Mouse (Mus musculus): ENCODE data around the gene Reck.

The Reck gene

GRCm38 (mm10) chr4:43875160-43875918 is at the start of gene Reck:
Reck (plus strand) TSS chr4:43875530.
- in situ Hi-C loops (cut with MboI, MseI): no loop called here

DNA sequence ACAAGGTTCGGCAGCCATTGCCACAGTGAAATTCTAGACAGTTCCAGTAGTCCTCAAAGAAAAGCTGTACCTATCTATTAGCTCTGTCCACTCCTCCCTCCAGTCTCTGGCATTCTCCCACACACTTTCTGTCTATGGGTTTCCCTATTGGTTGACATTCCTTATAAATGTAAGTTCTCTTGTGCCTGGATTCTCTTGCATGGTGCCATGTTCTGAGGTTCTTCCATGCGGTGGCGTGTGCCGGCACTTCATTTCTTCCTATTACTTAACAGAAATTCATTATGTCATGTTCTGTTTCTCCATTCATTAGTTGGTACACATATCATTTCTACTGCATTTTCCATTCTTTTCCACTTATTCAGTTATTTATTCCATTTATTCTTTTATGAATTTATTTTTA is 46.5 kb upstream of the Reck start:
- in situ Hi-C loops (cut with MboI, MseI): no loop called here

DNA sequence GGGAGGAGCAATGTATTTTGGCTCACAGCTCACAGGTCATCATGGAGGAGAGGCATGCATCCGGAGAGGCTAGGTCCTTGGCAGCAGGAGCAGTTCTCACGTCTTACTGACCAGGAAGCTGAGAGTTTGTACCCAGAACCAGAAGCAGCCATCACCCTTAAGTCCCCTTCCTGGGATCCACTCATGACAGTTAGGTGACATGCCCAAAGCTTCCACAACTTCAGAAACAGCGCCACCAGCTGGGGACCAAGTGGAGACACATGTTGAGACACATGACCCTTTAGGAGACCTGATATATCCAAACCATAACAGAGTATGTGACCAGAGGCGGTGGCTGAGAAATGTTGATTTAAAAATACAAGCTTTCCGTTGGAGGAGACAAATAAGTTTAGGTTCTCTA is 43.3 kb upstream of the Reck start:
- in situ Hi-C loops (cut with MboI, MseI): no loop called here

GRCm38 (mm10) chr4:43833752-43834151 is 41.6 kb upstream of the Reck start:
- in situ Hi-C loops (cut with MboI, MseI): no loop called here

GRCm38 (mm10) chr4:43834749-43835148 is 40.6 kb upstream of the Reck start:
- in situ Hi-C loops (cut with MboI, MseI): no loop called here

DNA sequence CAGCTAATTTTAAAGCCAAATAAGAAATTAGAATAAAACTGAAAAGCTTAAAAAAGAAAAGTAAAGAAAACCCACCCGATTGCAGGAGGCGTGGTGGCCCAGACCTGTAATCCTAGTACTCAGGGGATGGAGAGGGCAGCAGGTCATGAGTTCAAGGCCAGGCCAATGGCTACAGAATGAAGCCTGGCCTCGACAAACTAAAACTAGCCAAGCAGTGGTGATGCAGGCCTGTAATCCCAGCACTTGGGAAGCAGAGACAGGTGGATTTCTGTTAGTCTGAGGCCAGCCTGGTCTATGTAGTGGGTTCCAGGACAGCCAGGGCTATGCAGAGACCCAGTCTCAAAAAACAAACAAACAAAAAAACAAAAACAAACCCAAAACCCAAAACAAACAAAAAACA is 37.0 kb upstream of the Reck start:
- in situ Hi-C loops (cut with MboI, MseI): no loop called here

DNA sequence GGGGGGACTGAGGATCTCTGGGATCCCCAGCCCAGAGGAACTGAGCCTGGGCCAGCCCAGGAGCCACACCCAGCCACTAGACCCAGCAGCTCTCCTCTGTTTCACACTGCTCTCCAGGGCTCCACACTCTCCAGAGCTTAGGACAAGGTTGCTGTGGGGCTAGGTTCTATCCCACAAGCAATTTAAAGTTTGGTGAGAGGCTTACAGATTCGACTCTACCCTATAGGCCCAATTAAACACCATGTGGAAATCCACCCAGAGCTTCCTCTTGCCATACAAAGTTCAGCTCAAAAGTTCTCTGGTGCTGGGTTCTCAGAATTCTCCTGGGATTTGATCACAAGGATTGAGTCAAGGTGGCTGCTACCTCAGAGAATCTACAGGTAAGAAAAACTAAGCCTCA is 35.2 kb upstream of the Reck start, which contains the start of gene Olfr157:
Olfr157 (minus strand) TSS at position 101 of the 400 bp plus-strand sequence.
- in situ Hi-C loops (cut with MboI, MseI): no loop called here

GRCm38 (mm10) chr4:43851265-43851664 is 24.1 kb upstream of the Reck start, which contains the start of gene Olfr155:
Olfr155 (plus strand) TSS chr4:43851565.
- in situ Hi-C loops (cut with MboI, MseI): loop anchor here (10.0 kb wide), 2 partner anchors 86 to 116 kb away; partner anchors contain the start of gene Spaar

DNA sequence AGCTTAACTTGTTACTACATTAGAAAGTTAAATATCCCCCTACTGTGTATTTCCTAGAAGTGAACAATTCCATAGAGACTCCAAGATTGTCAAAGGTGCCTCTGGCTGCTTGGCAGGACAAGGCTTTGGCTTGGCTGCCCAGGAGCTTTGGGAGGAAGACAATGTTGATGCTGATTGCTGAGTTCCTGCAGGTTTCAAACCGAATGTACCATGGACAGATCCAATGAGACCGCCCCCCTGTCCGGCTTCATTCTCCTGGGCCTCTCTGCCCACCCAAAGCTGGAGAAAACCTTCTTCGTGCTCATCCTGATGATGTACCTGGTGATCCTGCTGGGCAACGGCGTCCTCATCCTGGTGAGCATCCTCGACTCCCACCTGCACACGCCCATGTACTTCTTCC is 21.2 kb upstream of the Reck start:
- in situ Hi-C loops (cut with MboI, MseI): loop anchor here (10.0 kb wide), 2 partner anchors 89 to 119 kb away; partner anchors contain the start of gene Spaar

DNA sequence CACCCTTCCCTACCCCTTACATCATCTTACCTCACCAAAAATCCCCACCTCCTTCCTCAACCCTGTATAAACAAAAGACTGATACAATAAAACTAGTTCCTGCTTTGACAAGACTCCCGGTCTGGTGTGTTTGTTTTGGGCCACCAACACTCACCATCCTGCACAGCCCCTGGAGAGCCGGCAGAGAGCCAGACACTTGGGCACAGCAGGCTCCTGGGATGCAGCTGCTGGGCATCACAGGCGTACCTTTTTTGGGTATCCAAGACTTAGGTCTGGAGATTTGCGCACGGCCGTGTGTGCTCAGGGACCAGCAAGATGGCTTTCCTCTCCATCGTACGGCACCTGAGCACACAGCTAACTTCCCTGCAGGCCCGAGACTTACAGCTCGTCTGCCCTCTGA is 15.4 kb upstream of the Reck start:
- in situ Hi-C loops (cut with MboI, MseI): loop anchor here (5.0 to 10.0 kb wide), 3 partner anchors 78 to 125 kb away; partner anchors contain the start of gene Spaar

DNA sequence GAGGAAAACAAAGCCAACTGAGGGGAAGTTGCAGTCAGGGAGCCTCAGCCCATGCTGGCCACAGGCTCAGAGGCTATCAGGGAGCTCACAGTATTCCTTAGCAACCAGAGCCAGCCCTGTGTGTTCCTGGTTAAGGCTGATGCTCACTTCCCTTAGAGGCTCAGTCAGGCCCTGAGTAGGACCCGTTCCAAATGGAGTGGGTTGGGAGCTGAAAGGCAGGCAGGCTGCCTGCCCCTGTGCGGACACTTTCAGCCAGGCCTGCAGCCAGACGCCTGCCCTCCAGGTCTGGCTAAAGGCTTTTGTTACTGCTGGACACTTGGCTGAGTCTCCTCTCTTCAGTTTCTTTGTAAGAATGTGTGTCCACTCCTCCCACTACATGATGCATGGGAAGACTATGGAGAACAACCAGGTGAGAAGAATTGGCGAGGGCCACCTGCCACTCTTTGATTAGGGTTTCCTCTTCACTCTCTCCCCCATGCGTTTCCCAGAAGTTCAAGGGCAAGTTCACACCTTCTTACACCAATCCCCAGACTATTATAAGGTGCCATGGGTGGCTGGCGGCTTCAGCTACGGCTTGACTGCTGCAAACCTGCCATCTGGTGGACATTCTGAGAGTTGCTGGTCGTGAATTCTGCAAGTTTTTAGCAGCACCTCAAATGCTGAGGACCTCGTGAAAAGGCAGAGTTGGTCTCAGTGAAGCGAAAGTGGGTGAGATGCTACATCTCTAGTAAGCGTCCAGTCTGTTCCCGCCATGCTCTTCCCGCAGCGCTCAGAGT is 14.4 kb upstream of the Reck start:
- in situ Hi-C loops (cut with MboI, MseI): no loop called here

GRCm38 (mm10) chr4:43863298-43863697 is 12.0 kb upstream of the Reck start:
- in situ Hi-C loops (cut with MboI, MseI): no loop called here

GRCm38 (mm10) chr4:43869821-43870220 is 5.5 kb upstream of the Reck start:
- in situ Hi-C loops (cut with MboI, MseI): no loop called here

DNA sequence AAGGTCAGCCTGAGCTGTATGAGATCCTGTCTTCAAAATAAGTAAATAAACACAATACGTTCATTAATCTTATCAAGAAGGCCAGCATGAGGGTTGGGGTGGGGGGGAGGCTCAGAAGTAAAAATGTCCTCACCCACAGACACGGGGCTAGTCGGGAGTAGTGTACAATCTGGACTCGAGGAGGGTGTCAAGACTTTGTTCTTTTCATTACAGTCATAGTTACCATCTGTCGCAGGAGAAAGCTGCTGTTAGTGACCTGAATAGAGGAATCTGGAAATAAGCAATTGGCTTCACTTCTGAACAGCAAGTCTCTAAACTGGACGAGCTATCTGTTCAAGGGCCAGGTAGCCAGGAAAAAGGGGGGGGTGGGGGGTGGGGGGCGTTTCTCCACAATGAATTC is 829 bp upstream of the Reck start:
- in situ Hi-C loops (cut with MboI, MseI): no loop called here

- in situ Hi-C loops (cut with MboI, MseI): no loop called here
Observed at GRCm38 (mm10) chr4:43875919-43876411, 635 bp downstream of the Reck start.

DNA sequence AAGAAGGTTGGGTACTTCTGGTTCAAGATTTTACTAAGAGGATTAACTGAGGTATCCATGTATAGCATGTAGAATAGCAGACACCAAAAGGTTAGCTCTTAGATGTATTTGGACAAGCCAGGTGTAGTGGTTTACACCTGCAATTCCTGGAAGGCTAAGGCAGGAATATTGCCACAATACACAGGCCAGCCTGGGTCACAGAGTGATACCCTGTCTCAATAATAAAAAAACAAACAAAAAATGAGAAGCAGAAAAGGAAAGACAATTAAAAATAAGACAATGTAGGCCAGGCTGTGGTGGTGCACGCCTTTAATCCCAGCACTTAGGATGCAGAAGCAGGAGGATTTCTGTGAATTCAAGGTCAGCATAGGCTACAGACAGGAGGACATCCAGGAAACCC is 1.9 kb downstream of the Reck start:
- in situ Hi-C loops (cut with MboI, MseI): no loop called here

DNA sequence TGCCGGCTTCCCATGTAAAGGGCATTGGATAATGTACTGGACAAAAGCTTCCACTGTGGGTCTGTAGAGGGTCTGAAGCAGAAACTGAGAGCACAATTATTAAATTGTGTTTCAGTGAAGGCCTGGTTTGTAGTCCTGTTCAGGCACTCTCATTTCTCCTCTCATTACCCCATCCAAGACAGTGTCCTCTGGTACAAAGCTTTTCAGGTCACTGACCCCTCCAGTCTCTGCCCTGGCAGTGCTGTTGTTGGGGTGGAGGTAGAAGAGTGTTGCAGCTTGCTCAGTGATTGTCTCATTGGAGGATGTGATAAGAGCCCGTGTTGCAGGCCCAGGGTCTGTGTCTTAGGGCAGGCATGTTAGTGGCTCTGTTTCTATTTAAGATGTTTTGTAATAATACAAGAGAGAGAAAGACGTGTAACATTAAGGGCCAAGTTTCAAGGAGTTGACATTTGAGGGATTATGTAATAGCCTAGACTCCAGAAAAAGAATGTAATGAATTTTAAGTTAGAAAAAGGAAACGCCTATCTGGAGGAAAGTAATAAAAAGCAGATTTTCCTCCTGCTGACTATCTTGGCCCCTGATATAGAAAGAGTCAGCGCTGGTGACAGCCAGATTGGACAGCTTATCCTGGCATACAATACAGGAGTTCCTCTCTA is 2.9 kb downstream of the Reck start:
- in situ Hi-C loops (cut with MboI, MseI): no loop called here

DNA sequence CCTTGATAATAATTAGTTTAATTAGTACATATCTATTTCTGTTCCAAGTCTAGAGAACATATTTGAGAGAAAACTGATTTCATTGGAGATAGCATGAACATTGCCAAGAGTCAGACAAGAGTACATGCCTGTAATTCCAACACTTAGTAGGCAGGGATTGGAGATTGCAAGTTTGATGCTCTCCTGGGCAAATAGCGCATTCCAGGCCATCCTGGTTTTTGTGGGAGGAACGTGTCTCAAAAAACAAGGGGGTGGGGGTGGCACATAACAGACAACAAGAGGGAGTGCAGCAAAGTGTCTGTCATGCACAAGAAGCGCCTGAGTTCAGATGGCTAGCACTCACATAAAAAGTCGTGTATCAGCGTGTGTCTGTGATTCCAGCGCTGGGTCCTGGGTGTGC is 4.2 kb downstream of the Reck start:
- in situ Hi-C loops (cut with MboI, MseI): no loop called here

DNA sequence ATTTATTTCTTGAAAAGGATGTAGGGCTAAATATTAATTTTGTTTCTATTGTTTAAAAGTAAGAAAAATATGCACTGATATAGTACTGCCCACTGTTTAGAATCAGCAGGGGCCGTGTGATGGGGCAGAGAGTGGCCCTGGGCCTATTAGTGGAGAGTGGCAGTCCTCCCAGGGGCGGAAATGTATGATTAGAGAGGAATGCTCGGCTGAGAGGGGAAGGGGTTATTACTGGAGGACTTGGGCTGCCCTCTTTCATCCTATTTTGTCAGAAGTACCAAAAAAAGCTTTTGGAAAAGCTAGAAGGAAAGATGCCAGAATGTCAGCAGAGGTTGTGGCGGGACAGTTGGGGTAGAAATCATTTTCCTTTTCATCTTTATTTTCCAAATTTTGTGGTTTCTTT is 8.9 kb downstream of the Reck start:
- in situ Hi-C loops (cut with MboI, MseI): no loop called here

GRCm38 (mm10) chr4:43891247-43891646 is 15.9 kb downstream of the Reck start:
- in situ Hi-C loops (cut with MboI, MseI): no loop called here

DNA sequence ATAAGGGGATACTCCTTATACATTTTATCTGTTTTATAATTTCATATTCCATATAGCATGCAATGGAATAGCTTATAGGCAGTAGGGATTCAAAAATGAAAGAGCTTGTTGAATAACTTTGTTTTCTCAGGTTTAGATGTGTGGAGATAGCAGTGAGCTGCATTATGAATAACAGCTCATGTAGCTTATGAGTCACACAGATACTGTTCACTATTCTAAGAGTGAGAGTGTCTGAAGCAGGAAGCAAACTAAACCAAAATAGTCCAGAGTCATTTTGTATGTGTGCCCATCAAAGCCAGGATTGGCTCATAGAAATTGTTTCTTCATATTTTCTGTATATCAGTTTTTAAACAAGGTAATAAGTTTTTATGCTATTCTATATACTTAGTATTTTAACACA is 21.9 kb downstream of the Reck start:
- in situ Hi-C loops (cut with MboI, MseI): no loop called here

DNA sequence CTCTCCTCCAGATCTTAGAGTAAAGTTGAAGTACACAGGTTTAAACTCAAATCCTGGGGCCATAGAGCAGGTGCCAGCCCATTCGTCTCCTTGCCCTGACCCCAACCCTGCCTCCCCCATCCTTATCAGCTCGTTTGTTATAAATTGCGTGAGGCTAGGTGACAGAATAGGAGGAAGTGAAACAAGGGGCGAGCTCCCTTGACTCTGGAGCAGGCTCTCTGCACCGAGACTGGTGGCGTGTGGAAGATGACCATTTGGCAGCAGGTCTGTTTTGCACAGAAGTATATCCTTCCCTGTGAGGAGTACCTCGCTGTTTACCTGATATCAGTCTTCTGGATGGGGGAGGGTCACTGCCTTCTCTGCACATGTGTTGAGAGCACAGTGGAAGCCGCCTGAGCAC is 23.9 kb downstream of the Reck start:
- in situ Hi-C loops (cut with MboI, MseI): no loop called here
